Mouse (Mus musculus) megakaryocyte, adult 5-6 weeks (primary cell): ENCODE measurements around the gene Dgki. TPM values are rescaled to one million over a fixed set of nuclear protein-coding genes. Genes with fewer than 3 reads are reported as not detected.

Source experiments
- ATAC-seq: 2 replicates; pipeline ENCODE4 v1.8.0; 2016; ENCODE audit warnings: mild to moderate bottlenecking, inconsistent platforms; ENCODE audit not compliant: poor library complexity, severe bottlenecking
- total RNA-seq, 2 experiments: library from RNA; stranded (forward) in 1 of 2; stranded (reverse) in 1 of 2; fragments of 153-499, 151-499 nt in 1 of 2; fragments of 221-1000, 200-1000 nt in 1 of 2; gene quantifications; 2 replicates each; pipeline versions ENCODE4 v1.2.3 to v1.2.4; 2015 to 2017

Gene Dgki
- total RNA-seq, 2 experiments from 2014 or later: 0.11 TPM; not detected in 1

DNA sequence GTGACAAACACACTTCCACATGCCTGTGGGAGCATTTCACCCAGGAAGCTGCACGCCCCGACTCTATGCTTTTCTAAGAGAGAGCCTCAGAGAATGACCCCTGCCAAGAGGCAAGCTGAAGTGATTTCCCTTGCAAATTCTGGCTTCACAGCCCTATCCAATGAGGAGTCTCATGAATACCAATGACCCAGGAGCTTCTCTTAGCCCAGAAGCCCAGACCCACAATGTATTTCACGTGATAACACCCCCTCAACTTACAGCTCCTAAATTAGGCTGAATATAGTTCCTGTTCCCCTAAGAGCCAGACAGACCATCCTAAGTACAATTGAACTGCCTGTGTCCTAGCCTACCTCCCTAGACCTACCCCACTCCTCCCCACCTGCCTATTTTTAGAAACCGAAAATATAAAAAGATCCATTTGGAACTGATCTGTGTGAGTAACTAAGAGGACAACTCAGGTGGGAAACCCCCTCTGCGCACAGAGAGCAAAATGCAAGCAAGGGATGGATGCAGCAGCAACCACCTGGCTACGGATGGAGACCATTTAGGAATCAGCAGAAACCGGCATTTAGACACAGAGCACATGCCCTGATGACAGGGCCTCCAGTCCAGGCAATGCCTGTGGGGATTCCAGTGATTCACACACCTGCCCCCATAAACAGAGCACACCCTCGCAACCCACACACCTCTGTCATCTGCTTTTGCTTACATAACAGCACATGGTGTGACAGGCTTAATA lies 2.1 kb downstream of the Dgki start:
- no peak for ATAC-seq

DNA sequence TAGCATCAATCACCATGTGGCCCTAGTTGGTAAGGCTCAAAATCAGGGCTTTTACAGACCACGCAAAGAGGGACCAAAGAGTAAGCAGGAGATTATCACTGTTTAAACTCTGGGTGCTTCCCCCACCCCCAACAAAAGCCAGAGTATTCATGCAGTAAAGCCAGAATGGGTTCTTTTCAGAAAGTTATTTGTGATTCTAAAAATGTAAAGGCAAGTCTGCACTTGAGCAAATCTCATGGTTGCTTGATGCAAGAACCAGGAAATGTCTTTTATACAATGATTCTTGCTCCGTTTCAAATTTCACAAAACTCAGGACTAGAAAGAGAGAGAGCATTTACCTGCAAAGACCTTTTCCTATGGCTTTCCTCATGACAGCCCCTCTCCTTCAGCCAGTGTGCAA lies 7.9 kb downstream of the Dgki start:
- ATAC-seq: no peak

- no peak for ATAC-seq
Measured at GRCm38 (mm10) chr6:37291171-37291570, 8.8 kb downstream of the Dgki start.

DNA sequence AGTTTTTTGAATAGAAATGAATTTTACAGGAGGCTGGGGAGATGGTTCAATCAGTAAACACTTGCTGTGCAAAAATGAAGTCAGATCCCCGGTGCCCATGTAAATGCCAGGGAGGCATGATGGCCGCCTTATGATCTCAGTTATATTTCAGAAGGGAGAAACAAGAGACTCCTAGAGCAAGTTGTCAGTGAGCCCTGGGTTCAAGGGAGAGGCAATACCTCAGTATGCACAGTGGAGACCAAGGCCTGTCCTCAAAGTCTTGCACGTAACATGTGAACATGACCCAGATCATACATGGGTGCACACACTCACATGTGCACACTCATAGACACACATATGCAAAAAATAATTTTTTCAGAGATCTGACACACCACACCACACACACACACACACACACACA lies 9.3 kb downstream of the Dgki start:
- ATAC-seq: no peak

- ATAC-seq: peak; percentile 65
Measured at GRCm38 (mm10) chr6:37286134-37286533, 13.8 kb downstream of the Dgki start.

DNA sequence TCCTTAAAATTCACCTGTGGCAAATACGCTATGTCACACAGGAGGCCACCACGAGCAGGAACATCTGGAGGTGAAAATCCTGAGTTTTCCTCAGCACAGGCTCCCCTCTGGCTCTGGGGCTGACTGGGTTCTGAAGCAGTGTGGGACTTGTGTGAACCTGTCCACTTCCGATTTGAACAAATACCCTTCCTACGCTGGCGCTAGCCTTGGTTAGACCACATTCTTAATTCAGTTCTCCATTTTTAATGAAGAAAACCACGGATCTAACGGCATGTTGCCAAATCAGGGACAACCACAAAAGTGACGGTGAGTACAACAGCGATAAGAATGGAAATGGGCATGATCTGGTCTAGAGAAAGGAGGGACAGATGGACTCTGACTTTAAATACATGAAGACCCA lies 15.1 kb downstream of the Dgki start:
- peak; percentile 41 for ATAC-seq

- no peak for ATAC-seq
Measured at GRCm38 (mm10) chr6:37283336-37283735, 16.6 kb downstream of the Dgki start.

DNA sequence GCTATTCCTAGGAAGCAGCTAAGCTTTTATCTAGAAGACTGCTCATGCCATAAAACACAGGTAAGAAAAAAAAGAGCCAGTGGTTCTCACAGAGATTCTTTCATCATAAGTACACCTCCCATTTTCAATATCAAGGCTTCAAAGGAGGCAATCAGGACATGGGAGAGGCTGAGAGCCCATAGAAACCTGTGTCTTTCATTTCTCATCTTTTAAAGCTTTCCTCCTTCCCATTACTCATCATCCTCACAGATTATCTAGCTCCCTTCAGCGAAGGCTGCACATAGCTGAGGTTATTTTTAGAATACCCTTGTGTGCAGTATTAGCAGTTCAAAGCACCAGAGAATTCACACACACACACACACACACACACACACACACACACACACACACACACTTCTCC lies 17.3 kb downstream of the Dgki start:
- no peak for ATAC-seq

GRCm38 (mm10) chr6:37276834-37277715 lies 22.9 kb downstream of the Dgki start:
- no peak for ATAC-seq

GRCm38 (mm10) chr6:37276181-37276580 lies 23.8 kb downstream of the Dgki start:
- no peak for ATAC-seq

DNA sequence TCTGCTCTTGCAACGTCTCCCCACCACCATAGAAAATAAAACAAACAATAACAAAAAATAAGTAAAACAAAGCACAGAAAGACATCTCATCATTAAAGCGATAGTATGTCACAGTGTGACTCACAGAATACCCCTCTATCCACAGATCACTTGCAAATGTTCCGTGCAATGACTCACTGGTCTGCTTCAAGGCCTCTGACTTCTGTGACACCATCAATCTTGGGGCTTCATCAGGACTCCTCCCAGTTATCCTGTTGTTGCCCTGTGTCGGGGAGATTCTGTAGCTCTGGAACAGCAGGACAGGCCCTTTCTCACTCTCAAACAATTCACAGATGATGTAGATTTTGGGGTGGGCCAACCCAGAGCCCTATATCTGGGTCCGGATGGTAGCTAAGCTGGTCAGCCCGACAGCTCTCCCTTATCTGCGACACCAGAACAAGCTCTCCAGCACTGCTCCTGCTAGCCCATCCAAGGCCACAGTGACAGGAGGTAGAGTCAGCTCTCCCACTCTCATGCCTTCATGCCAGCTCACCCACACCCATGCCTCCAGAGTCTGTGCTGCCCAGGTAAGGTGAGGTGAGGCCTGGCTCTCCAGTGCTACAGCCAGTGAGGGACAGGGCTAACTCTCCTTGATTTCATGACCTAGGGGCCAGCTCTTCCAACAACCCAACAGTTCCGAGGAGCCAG lies 28.9 kb downstream of the Dgki start:
- ATAC-seq: no peak

GRCm38 (mm10) chr6:37268589-37268988 lies 31.4 kb downstream of the Dgki start:
- ATAC-seq: no peak

- ATAC-seq: no peak
Measured at GRCm38 (mm10) chr6:37267952-37268351, 32.0 kb downstream of the Dgki start.

DNA sequence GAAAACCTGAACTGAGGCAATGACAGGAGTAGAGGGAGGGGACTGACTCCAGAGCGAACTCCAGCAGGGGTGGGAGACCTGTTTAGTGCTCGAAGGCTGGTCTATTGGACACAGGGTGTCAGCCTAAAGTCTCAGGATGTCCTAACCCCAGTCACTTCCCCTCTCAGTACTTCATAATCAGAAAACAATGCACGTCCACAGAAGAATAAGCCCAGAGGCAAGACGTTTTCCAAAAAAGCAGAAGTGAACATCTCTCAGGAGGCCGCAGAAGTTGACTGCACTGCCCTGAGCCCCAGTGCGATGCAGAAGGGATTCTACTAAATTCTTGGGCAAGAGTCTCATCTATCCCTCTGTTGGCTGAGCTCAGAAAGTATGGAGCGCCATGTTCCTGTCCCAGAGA lies 37.5 kb downstream of the Dgki start:
- peak; percentile 96 for ATAC-seq

DNA sequence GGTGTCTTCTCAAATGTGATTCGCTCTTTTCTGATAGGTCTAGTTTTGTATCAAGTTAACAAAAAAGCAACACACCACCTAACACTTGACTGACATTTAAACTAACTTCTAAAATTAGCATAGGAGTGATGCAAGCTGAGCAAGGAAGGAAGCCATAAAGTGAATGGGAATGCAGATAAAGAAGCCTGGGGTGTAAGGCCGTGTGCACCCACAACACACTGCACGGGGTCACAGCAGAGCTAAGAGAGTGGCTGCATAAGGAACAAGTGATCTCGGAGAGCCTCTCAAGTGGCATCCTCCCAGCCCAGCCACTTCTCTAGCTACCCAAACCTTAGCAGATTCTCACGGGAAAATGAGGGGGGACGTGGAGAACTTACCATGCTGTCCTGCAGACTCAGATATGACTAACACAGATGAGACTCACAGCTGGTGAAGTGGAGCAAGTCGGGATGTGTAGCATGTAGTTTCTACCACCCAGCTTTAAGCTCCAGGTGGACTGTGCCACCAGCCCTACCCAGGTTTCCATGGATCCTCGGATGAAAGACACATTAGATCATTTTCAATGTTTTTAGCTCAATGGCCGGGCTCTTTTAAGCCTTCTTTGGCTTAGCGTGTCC lies 38.6 kb downstream of the Dgki start:
- no peak for ATAC-seq

DNA sequence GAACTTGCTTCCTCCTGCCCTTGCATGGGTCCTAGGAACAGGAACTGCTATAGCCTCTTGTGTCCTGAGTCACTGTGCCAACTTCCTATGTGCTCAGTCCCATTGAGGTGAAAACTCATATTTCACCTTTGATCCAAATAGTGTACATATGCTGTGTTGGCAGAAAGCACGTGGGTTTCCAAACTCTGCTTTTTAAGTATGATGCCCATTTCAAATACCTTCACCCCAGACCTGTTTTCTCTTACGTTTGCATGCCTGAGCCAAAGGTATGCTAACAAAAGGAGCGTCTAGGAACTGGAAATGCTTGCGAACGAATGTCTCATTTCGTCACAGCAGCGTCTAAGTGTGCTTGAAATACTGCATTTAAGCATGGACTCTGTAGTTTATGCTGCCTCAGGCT lies 41.3 kb downstream of the Dgki start:
- no peak for ATAC-seq

DNA sequence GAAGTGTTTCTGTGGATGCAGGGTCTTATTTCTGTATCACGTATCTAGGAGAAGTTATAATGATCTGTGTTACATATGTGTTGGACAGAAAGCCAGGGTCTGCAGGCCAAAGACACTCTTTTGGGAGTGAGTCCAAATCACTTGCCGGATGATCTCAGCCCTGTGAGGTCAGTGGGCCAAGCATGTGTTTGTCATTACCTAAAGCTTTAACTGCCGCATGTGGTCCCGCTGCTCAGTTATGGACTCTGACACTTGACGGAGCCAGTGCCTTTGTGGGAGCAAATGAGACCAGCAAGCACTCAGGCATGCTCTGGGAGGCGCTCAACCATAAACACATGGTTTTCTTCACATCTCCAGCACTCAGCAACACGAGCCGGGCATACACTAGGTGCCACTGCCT lies 45.8 kb downstream of the Dgki start:
- ATAC-seq: no peak

DNA sequence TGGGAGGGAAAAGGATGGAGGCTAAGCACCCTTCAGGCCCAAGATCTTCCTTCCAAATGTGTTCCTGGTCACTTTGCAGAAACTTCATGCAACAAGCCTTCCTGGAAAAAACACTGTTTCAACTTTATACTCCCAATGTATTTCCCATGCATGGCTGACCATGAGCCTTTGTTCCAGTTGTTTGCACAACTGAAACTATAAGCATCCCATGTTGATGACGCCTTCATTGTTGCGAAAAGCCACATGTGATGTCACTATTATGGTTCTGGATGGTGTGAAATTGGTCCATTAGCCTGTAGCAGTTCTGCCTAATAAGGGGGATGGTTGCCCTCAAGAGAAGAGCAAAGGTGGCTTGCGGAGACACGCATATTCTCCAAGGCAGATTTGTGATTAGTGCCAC lies 47.4 kb downstream of the Dgki start:
- ATAC-seq: no peak

- no peak for ATAC-seq
Measured at GRCm38 (mm10) chr6:37250671-37251070, 49.3 kb downstream of the Dgki start.

- no peak for ATAC-seq
Measured at GRCm38 (mm10) chr6:37245757-37246156, 54.2 kb downstream of the Dgki start.

GRCm38 (mm10) chr6:37244074-37244473 lies 55.9 kb downstream of the Dgki start:
- no peak for ATAC-seq
